Mouse (Mus musculus) kidney, postnatal 0 days (tissue): ENCODE measurements at regions not wholly inside any gene's neighbourhood (a gene's known extent, or its start where the extent isn't known, plus 50 kb on each side); places are given as distances from the start of the nearest gene placed in this dataset.

Source experiments
- ATAC-seq: fragments of 200-750 bp; cut with Nextera tagmentation; replicated peaks from 2 replicates; pipeline ENCODE4 v1.8.0; 2017; ENCODE audit warnings: low read depth, moderate number of reproducible peaks, moderate TSS enrichment, moderate library complexity; ENCODE audit not compliant: low FRiP score
- DNase-seq: peaks from one replicate; pipeline ENCODE4 v3.0.0-alpha.2; 2016; ENCODE audit warnings: low spot score
- H3K27ac ChIP-seq: fragments of 300-500 bp; sonication (generic); 2 replicates; pipeline ENCODE4 v1.5.1; 2014; ENCODE audit warnings: mild to moderate bottlenecking
- H3K27me3 ChIP-seq: fragments of 300-500 bp; sonication (generic); 2 replicates; pipeline ENCODE4 v1.6.1; 2014; ENCODE audit warnings: low read length, mixed read lengths; ENCODE audit not compliant: insufficient read depth
- H3K36me3 ChIP-seq: fragments of 300-500 bp; sonication (generic); 2 replicates; pipeline ENCODE4 v1.6.1; 2014; ENCODE audit warnings: low read length, mixed read lengths; ENCODE audit not compliant: insufficient read depth
- H3K4me1 ChIP-seq: fragments of 300-500 bp; sonication (generic); replicated peaks from 2 replicates; pipeline ENCODE4 v1.6.1; 2014; ENCODE audit warnings: antibody characterized with exemption, low read length, mixed read lengths; ENCODE audit not compliant: insufficient read depth
- H3K4me2 ChIP-seq: fragments of 300-500 bp; sonication (generic); 2 replicates; pipeline ENCODE4 v1.6.1; 2014; ENCODE audit warnings: mild to moderate bottlenecking, low read length, moderate library complexity, mixed read lengths
- H3K4me3 ChIP-seq: fragments of 300-500 bp; sonication (generic); replicated peaks from 2 replicates; pipeline ENCODE4 v1.5.1; 2014; ENCODE audit warnings: low read depth, low read length
- H3K9ac ChIP-seq: fragments of 300-500 bp; sonication (generic); 2 replicates; pipeline ENCODE4 v1.6.1; 2014; ENCODE audit warnings: low read depth, low read length
- H3K9me3 ChIP-seq: fragments of 300-500 bp; sonication (generic); replicated peaks from 2 replicates; pipeline ENCODE4 v1.6.1; 2016; ENCODE audit warnings: low read length, inconsistent platforms, mixed read lengths
- CTCF ChIP-seq: IDR thresholded peaks from 2 replicates; pipeline ENCODE4 v1.5.1; 2016; ENCODE audit warnings: antibody characterized with exemption, low read depth, mild to moderate bottlenecking, moderate library complexity
- WGBS: fragments of 180-500 bp; shearing (Covaris S2); extraction: QIAGEN DNeasy Blood & Tissue Kit; methylation state at CpG from one replicate; pipeline ENCODE4 v1.1.7; 2014; 5-methylcytosine and 5-hydroxymethylcytosine counted together

DNA sequence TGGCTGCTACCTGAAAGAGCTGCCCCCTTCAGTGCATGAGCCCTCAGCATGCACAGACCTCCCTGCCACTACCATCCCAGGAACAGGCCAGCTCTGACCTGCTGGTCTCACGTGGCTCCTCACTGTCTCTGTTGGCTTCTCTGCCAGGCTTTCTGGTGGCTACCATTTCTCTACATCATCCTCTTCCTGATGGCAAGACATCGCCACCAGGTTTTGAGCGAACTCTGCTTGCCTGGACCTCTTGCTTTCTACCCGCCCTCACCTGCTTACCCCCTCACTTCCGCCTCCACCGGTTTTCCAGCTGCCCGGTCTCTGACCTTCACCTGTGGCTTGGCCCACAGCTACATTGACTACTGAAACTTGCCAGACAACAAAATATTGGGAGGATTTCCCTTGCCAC, 50.7 kb upstream of the Cachd1 start:
- Histone ChIP-seq H3K4me3 (no peak overlapping the region), H3K9ac (no peak overlapping the region), H3K27ac (no peak overlapping the region), H3K4me1 (no peaks in the 10 kb centered on the region), H3K27me3 (no peaks in the 10 kb centered on the region), H3K36me3 (no peaks in the 10 kb centered on the region), H3K9me3 (no peaks in the 10 kb centered on the region), H3K4me2 (no peak overlapping the region)
- no peak for TF ChIP-seq CTCF
- ATAC-seq (no peak), DNase-seq (no peak)
- WGBS: 84% methylated on average over 7 of the region's 7 CpGs

DNA sequence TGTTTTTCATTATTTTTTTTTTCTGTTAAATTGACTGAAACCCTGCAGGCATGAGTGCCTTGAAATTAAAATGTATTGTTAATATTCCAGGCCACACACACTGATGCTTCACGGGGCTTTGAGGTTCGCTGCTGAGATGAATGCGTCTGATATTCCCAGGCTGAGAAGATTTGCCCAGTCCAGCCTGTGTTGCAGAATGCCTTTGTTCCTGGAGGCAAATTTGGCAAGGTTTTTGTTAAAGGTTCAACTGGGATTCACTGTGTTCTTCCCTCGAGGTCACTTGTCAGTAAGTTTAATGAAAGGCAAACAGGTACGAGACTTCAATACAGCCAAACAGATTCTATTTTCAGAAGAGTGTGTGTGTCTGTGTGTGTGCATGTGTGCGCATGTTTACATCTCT, 50.0 kb upstream of the Cachd1 start:
- Histone ChIP-seq H3K4me1 (no peaks in the 10 kb centered on the region), H3K4me2 (no peak overlapping the region), H3K9ac (no peak overlapping the region), H3K27me3 (no peaks in the 10 kb centered on the region), H3K4me3 (no peak overlapping the region), H3K27ac (no peak overlapping the region), H3K36me3 (no peaks in the 10 kb centered on the region), H3K9me3 (no peaks in the 10 kb centered on the region)
- WGBS: 77% methylated on average over 6 of the region's 6 CpGs
- DNase-seq (no peak), ATAC-seq (no peak)
- no peak for TF ChIP-seq CTCF
